Mouse (Mus musculus) olfactory bulb, adult 2 months (tissue): ENCODE measurements around the gene Notch2.

ENCODE experiments used
- CTCF ChIP-seq: fragments of 200-500 bp; IDR thresholded peaks from 2 replicates; pipeline ENCODE4 v1.5.1; 2012; ENCODE audit warnings: low read depth, mild to moderate bottlenecking, low read length, moderate library complexity; ENCODE audit not compliant: insufficient read depth
- POLR2A ChIP-seq: fragments of 200-500 bp; IDR thresholded peaks from 2 replicates; pipeline ENCODE4 v1.6.1; 2012; ENCODE audit warnings: mild to moderate bottlenecking, low read depth, low read length, moderate library complexity; ENCODE audit not compliant: insufficient read depth

DNA sequence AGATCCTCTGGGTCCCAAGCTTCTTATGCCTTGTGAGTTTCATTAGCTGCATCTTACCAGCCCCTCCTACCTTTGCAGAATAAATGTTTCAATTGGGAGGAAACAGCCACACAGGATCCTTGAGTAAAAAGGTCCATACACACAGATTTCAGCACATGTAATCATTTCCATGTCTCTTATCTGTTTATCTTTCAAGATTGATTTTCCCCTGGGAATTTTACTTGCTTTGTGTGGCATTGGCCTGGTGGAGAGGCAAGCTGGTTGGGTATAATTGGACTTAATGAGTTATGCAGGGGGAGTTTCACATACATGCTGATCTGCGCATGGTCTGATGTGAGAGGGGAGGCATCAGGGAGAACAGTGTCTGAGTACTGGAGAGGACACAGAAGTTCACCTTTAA, 36.3 kb downstream of the Notch2 start:
- TF ChIP-seq CTCF, result no peak
- TF ChIP-seq POLR2A, result no peak
